Mouse (Mus musculus): ENCODE results near the gene Rbfox2. TPM values are rescaled to one million over a fixed set of nuclear protein-coding genes. Genes with fewer than 3 reads are reported as not detected.

Gene Rbfox2
- polyA plus RNA-seq, 1 experiment from 2014 or later: 118 TPM

- no peak overlapping the region for H3K4me2 ChIP-seq (replicated peaks)
- H3K27ac ChIP-seq (replicated peaks): no peak overlapping the region
- no peaks in the 10 kb centered on the region for H3K9me3 ChIP-seq
- peaks cover 23% of the 10 kb centered on the region; the same call in 1 of the 2 replicates for H3K36me3 ChIP-seq
- no peaks in the 10 kb centered on the region for H3K27me3 ChIP-seq
- WGBS: 90% methylated on average over 10 of the region's 10 CpGs
- no peak for ATAC-seq (ENCODE audit: low FRiP score, low read depth)
- peaks cover 13% of the 10 kb centered on the region for H3K4me1 ChIP-seq
- H3K9ac ChIP-seq (replicated peaks): no peak overlapping the region
- H3K4me3 ChIP-seq: no peak overlapping the region
Observed at GRCm38 (mm10) chr15:77105273-77105672, 201.5 kb downstream of the Rbfox2 start.

DNA sequence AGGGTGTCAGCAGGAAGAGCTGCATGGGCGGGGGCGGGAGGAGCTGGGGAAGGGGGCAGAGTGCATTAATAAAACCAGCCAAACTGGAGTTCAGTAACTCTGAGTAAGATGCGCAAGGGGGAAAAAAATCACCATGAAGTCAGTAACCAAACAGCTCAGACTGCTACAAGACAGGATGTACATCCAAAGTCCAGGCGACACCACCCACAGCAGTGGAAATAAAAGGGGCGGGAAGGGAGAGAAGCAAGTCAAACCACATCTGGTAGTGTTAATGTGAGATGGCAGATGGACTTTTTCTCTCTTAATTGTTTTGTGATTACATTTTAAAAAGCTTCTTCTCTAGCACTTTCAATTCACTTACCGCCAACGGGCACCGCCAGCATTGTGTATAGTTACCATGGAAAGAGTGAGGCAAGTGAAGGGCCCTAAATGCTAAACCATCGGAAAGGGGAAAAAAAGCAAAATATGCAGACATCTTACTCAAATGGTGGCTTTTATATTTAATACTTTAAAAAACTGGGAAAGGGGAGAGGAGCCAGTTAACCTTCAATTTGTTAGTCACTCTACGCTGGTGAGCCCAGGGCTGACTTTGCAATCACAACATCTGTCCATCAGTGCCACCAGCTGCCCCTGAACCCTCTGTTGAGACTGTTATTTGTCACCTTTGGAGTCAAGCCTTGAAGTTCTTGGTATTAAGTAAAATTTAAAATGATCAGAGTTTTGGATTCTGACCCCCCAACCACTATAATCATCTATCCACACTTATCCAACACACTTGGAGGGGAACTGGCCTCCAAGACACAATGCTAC, 202.2 kb downstream of the Rbfox2 start:
- ATAC-seq (ENCODE audit: low FRiP score, low read depth): no peak
- Histone ChIP-seq H3K27ac (replicated peaks) (no peak overlapping the region; the same call in 1 of the 2 replicates), H3K4me2 (replicated peaks) (no peak overlapping the region), H3K36me3 (peaks cover 22% of the 10 kb centered on the region; the same call in 1 of the 2 replicates), H3K4me1 (peaks cover 13% of the 10 kb centered on the region), H3K27me3 (no peaks in the 10 kb centered on the region), H3K9me3 (no peaks in the 10 kb centered on the region), H3K4me3 (no peak overlapping the region), H3K9ac (replicated peaks) (no peak overlapping the region)
- 80% methylated on average over 10 of the region's 10 CpGs for WGBS

DNA sequence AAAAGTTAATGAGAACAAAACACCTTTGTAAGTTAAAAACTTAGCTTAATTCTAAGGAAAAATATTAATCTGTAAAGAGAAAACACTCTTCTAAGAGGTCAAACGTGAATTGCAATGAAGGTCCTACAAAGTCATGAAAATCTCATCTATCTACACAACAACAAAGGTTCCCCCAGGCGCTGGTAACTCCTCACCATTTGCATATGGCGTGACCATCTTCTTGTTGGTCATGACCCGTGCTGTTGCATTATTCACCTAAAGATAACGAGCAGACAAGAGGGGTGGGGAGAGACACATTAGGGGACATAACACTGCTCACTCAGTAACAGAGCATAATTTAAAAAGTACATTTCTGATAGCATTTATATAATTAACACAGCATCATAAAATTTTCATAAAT, 204.1 kb downstream of the Rbfox2 start:
- ATAC-seq (ENCODE audit: low FRiP score, low read depth): no peak
- Histone ChIP-seq H3K4me3 (no peak overlapping the region), H3K4me2 (replicated peaks) (no peak overlapping the region)

GRCm38 (mm10) chr15:77099756-77100155, 207.0 kb downstream of the Rbfox2 start:
- Histone ChIP-seq H3K27ac (replicated peaks) (no peak overlapping the region), H3K9me3 (no peaks in the 10 kb centered on the region), H3K4me3 (no peak overlapping the region), H3K27me3 (no peaks in the 10 kb centered on the region), H3K4me1 (peaks cover 10% of the 10 kb centered on the region), H3K9ac (replicated peaks) (no peak overlapping the region), H3K36me3 (peaks cover 45% of the 10 kb centered on the region), H3K4me2 (replicated peaks) (no peak overlapping the region)
- 81% methylated on average over 3 of the region's 3 CpGs for WGBS
- ATAC-seq (ENCODE audit: low FRiP score, low read depth): no peak

More for the DNA sequence above, 204.1 kb downstream of the Rbfox2 start:
- Histone ChIP-seq H3K9me3 (no peaks in the 10 kb centered on the region), H3K9ac (replicated peaks) (no peak overlapping the region), H3K27ac (replicated peaks) (no peak overlapping the region), H3K36me3 (peaks cover 34% of the 10 kb centered on the region), H3K27me3 (no peaks in the 10 kb centered on the region), H3K4me1 (peaks cover 13% of the 10 kb centered on the region)
- 83% methylated on average over 5 of the region's 5 CpGs for WGBS

GRCm38 (mm10) chr15:77097358-77097757, 209.4 kb downstream of the Rbfox2 start:
- no peak overlapping the region for H3K4me3 ChIP-seq
- ATAC-seq (ENCODE audit: low FRiP score, low read depth): no peak
- peaks cover 62% of the 10 kb centered on the region for H3K36me3 ChIP-seq
- WGBS: 85% methylated on average over 6 of the region's 6 CpGs
- no peak overlapping the region for H3K27ac ChIP-seq (replicated peaks)
- H3K9ac ChIP-seq (replicated peaks): no peak overlapping the region
- no peaks in the 10 kb centered on the region for H3K9me3 ChIP-seq
- H3K27me3 ChIP-seq: no peaks in the 10 kb centered on the region
- H3K4me2 ChIP-seq (replicated peaks): no peak overlapping the region
- no peaks in the 10 kb centered on the region for H3K4me1 ChIP-seq

DNA sequence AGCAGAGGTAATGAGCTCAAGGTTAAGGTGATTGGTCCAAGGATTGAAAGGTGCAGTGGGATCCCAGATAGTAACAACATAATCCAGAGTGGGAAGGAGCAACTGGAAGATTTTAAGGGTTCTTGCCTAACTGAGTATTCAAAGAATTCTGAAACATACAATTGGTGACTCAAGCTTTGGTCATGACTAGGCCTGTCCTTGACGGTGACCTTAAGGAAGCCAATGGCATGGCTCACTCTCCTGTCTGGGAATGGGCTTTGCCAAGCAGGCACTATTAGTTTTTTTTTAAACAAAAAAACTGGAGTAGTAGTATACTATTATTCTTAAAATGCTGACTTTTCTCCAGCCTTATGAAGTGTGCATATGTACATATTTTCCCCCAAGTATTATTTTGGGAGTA, 211.6 kb downstream of the Rbfox2 start:
- Histone ChIP-seq H3K9ac (replicated peaks) (no peak overlapping the region), H3K36me3 (peaks cover 66% of the 10 kb centered on the region), H3K9me3 (no peaks in the 10 kb centered on the region), H3K27ac (replicated peaks) (no peak overlapping the region), H3K4me2 (replicated peaks) (no peak overlapping the region), H3K27me3 (no peaks in the 10 kb centered on the region), H3K4me1 (no peaks in the 10 kb centered on the region), H3K4me3 (no peak overlapping the region)
- WGBS: 95% methylated on average over 1 of the region's 1 CpGs
- ATAC-seq (ENCODE audit: low FRiP score, low read depth): no peak

GRCm38 (mm10) chr15:77094431-77094830, 212.4 kb downstream of the Rbfox2 start:
- no peak for ATAC-seq (ENCODE audit: low FRiP score, low read depth)
- Histone ChIP-seq H3K9me3 (no peaks in the 10 kb centered on the region), H3K4me3 (no peak overlapping the region), H3K4me1 (no peaks in the 10 kb centered on the region), H3K9ac (replicated peaks) (no peak overlapping the region), H3K27me3 (no peaks in the 10 kb centered on the region), H3K36me3 (peaks cover 63% of the 10 kb centered on the region), H3K27ac (replicated peaks) (no peak overlapping the region), H3K4me2 (replicated peaks) (no peak overlapping the region)
- WGBS: 95% methylated on average over 13 of the region's 13 CpGs

DNA sequence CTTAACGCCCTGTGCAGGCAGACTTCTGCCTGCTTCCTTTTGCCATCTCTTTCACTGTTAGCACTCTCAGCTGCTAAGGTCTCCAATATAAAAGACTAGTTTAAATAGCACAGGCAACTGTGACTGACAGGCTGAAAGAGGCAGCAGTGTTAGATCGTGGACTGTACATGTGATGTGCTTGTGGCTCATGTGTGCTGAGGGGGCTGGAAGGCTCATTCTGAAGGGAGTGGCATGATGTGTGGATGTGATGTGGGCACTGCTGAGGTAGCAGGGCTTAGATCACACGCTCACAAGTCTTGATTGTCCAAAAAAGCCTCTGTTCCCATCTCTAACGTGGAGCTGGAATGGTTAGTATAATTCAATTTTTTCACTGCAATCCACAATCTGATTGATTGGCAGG, 215.4 kb downstream of the Rbfox2 start:
- Histone ChIP-seq H3K36me3 (peaks cover 51% of the 10 kb centered on the region), H3K27ac (replicated peaks) (no peak overlapping the region), H3K9me3 (no peaks in the 10 kb centered on the region), H3K27me3 (no peaks in the 10 kb centered on the region), H3K4me3 (no peak overlapping the region), H3K9ac (replicated peaks) (no peak overlapping the region), H3K4me2 (replicated peaks) (no peak overlapping the region), H3K4me1 (no peaks in the 10 kb centered on the region)
- WGBS: 90% methylated on average over 4 of the region's 4 CpGs
- ATAC-seq (ENCODE audit: low FRiP score, low read depth): no peak

DNA sequence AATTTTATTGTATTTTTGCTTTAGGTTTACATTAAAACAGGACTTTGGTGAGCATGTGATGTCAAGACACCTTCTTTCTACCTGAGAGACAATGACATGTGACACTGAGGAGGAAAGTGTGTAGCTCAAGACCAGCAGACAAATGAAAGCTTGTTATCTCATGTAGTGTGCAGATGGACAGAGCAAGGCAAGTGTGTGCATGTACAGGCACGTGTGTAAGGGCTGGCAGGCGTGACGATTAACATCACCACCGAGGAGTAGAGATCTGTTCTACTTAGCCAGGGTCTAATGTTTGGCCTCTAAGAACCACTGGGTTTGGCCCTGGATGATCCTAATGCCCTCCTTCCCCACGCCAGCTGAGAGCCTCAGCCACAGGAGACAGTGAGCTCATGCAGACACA, 216.3 kb downstream of the Rbfox2 start:
- no peak for ATAC-seq (ENCODE audit: low FRiP score, low read depth)
- no peaks in the 10 kb centered on the region for H3K9me3 ChIP-seq
- H3K27ac ChIP-seq (replicated peaks): no peak overlapping the region
- no peaks in the 10 kb centered on the region for H3K27me3 ChIP-seq
- H3K4me3 ChIP-seq: no peak overlapping the region
- no peak overlapping the region for H3K4me2 ChIP-seq (replicated peaks)
- no peak overlapping the region for H3K9ac ChIP-seq (replicated peaks)
- 85% methylated on average over 5 of the region's 5 CpGs for WGBS
- no peaks in the 10 kb centered on the region for H3K4me1 ChIP-seq
- H3K36me3 ChIP-seq: peaks cover 53% of the 10 kb centered on the region

DNA sequence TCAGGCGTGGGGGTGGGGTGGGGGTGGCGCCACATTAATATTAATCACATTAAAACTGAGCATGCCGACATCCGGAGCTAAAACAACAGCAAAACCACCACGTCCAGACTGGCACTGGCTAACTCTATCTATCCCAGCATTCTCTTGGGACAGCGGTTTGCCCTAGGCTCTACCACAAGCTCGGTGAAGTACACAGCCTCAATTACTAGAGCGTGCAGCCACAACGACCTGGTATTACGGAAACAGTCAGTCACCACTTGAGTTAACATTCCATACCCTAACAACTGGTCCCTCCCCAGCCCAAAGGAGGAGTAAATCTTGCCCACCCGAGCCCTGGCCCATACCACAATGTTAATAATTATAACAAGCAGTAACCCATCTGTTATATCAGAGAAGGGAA, 217.6 kb downstream of the Rbfox2 start:
- H3K4me1 ChIP-seq: no peaks in the 10 kb centered on the region
- ATAC-seq (ENCODE audit: low FRiP score, low read depth): no peak
- no peaks in the 10 kb centered on the region for H3K9me3 ChIP-seq
- H3K36me3 ChIP-seq: peaks cover 60% of the 10 kb centered on the region
- H3K27ac ChIP-seq (replicated peaks): no peak overlapping the region
- 77% methylated on average over 11 of the region's 11 CpGs for WGBS
- no peak overlapping the region for H3K9ac ChIP-seq (replicated peaks)
- no peaks in the 10 kb centered on the region for H3K27me3 ChIP-seq
- H3K4me3 ChIP-seq: no peak overlapping the region
- H3K4me2 ChIP-seq (replicated peaks): no peak overlapping the region

- no peak for ATAC-seq (ENCODE audit: low FRiP score, low read depth)
- Histone ChIP-seq H3K27me3 (no peaks in the 10 kb centered on the region), H3K4me1 (no peaks in the 10 kb centered on the region; the same call in 1 of the 2 replicates), H3K27ac (replicated peaks) (no peak overlapping the region), H3K4me3 (no peak overlapping the region), H3K4me2 (replicated peaks) (no peak overlapping the region), H3K9ac (replicated peaks) (no peak overlapping the region), H3K9me3 (no peaks in the 10 kb centered on the region), H3K36me3 (peaks cover 58% of the 10 kb centered on the region)
- 95% methylated on average over 1 of the region's 1 CpGs for WGBS
Observed at GRCm38 (mm10) chr15:77086488-77086887, 220.3 kb downstream of the Rbfox2 start.

- no peak for ATAC-seq (ENCODE audit: low FRiP score, low read depth)
- H3K36me3 ChIP-seq: peaks cover 59% of the 10 kb centered on the region
- H3K4me1 ChIP-seq: no peaks in the 10 kb centered on the region; the same call in 1 of the 2 replicates
- H3K27me3 ChIP-seq: no peaks in the 10 kb centered on the region
- H3K27ac ChIP-seq (replicated peaks): no peak overlapping the region
- no peak overlapping the region for H3K4me2 ChIP-seq (replicated peaks)
- no peak overlapping the region for H3K4me3 ChIP-seq
- no peaks in the 10 kb centered on the region for H3K9me3 ChIP-seq
- H3K9ac ChIP-seq (replicated peaks): no peak overlapping the region
- WGBS: 93% methylated on average over 7 of the region's 7 CpGs
Observed at GRCm38 (mm10) chr15:77085818-77086217, 221.0 kb downstream of the Rbfox2 start.
